Mouse (Mus musculus) mammary gland, adult 2 months (tissue): ENCODE results near the gene Arnt2. TPM values are rescaled to one million over a fixed set of nuclear protein-coding genes. Genes with fewer than 3 reads are reported as not detected.

ENCODE experiments used
- polyA plus RNA-seq: library from polyadenylated mRNA; depleted of rRNA; stranded (reverse); fragments of >200 nt; gene quantifications from 2 replicates; pipeline ENCODE4 v1.2.3, GENCODE M21; 2012; ENCODE audit warnings: low replicate concordance; rRNA removed

The Arnt2 gene
- polyA plus RNA-seq: 1.2 and 1.4 TPM in 2 replicates

GRCm38 (mm10) chr7:84409896-84410521 is at the start of gene Arnt2:
Gene Arnt2 (minus strand): TSS chr7:84410176.

Other genes with a start within 250 kb of the Arnt2 start
- gene Gm2115, start 118.8 kb upstream of the Arnt2 start, polyA plus RNA-seq: 0.32 and 0.33 TPM in 2 replicates
- gene Fah, start 196.5 kb upstream of the Arnt2 start, polyA plus RNA-seq: 157 and 229 TPM in 2 replicates